Mouse (Mus musculus): Measurements from ENCODE around the gene 1700001K19Rik. TPM values are rescaled to one million over a fixed set of nuclear protein-coding genes. Genes with fewer than 3 reads are reported as not detected.
"Not testable (repeated sequence)": the region's sequence is repeated elsewhere in the genome, so short reads cannot be mapped to it uniquely, and the experiment has no call there.

Gene 1700001K19Rik
- total RNA-seq, 2 experiments from 2014 or later = not detected

DNA sequence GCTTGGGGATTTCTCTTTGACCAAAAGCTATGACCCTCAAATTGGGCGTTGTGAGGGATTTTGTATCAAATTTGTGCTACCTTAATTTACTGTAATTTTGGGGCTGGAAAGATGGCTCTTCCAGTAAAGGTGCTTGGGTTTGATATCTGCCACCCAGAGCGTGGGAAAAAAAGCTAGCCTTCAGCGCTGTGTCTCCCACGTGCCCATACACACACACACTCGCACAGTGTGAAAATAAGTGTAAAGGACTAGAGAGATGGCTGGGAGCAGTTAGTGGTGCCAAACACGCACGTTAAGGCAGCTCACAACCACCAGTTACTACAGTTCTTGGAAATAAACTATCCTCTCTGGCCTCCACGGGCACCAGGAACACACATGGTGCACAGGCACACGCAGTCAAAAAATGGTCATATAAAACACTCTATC lies 14.6 kb upstream of the 1700001K19Rik start:
- intact Hi-C loops (cut with DNase I) = no loop called here
- no peak for DNase-seq

DNA sequence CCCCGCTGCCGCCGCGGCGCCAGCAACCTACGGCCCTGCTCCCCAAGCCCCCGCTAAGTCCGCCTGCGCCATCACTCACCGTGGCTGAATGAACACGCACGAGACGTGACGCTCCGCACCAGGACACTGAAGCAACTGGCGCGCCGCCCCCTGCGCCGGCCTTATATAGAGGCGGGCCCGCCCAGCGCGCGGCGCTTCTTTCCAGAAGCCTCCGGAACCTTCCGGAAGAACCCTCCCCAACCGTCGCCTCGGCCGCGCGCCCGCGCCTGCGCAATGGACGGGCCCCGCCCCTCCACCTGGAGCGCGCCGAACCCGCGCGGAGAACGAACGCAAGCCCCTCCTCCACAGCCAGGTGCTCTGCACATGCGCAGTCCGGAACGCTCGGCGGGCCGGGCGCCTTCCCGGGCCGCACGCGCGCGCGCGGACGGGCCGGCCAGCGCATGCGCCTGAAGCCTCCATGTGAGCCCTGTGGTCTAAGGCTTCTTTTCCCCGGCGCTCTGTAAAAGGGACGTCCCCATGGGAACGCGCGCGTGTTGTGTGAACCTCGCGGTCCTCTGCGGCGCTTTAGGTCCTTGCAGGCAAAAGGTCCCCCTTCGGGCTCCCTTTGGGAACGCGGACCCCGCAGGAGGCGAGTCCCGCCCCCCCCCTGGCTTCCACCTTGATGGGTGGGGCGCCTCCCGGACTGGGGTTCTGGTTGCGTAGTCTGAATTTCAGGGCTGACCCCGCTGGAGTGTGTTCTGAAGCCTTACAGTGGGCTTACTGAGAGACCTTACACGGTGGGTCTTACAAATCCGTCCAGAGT lies 14.0 kb upstream of the 1700001K19Rik start:
- peak; percentile 96 to 99 for DNase-seq
- intact Hi-C loops (cut with DNase I) = no loop called here

DNA sequence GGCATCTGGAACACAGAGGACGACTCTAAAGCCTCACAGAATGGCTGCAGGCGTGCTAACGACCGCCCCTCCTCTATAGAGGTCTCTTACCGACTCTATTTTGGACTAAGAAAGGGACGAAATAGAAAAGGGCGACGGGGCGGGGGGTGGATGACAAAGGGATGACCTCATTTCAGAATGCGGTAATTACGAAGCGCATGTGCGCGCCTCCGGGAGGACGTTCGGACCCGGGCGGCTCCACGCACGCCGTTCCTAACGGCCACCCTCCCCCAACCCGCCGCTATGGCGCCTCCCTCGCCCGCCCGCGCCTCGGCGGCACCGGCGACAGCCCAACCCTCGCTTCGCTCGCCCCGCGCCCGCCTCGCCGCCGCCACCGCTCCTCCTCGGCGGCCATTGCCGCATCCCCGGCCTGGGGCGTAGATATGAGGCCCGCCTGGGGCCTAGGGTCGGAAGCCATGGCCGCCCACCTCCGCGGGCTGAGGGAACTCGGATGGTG lies 13.3 kb upstream of the 1700001K19Rik start:
- DNase-seq = peak in 1 of 2 experiments; percentile 13
- intact Hi-C loops (cut with DNase I) = no loop called here

DNA sequence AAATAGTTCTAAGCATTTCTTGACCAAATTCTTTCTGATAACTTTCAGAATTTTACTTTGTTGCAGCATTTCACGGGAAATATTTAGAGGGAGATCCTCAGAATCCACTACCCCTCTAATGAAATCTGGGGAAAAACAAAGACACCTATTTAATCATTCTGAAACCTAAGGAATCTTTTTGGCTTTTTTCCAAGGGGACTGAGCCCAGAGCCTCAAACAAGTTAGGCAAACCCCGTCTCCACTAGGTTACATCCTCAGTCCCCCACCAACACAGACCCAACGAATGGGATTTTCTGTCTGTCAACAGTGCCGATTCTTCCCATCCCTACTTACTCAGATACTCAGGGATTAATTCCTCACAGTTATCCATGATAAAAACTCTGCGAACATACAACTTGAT lies 11.0 kb upstream of the 1700001K19Rik start:
- intact Hi-C loops (cut with DNase I) = not testable (repeated sequence)

DNA sequence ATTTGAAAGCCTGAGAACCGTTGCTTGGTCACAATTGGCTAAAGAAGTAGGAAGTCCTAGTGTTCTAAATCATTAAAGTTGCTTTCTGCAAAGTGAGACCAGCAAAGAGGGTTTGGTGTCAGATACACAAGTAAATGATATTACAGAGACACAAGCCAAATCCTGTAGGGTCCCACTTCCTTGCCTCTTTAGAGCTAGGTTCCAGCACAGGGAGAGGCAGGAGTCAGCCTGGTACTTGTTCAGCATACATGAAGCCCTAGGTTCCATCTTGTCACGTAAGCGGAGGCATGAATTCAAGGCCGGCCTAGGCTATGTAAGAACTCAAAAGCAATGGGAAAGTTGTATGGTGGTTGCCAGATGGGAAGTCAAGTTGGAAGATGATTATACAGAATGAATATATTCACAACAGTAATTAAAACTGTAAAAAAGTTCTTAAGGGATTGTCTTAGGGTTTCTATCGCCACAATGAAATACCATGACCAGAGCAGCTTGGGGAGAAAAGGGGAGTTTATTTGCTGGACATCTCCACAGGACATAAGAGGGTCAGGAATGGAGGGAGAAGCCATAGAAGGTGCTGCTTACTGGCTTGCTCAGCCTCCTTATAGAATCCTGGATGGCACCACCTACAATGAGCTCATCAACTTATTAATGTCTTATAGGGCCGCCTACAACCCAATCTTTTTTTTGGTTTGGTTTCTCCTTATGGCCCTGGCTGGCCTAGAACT lies 7.7 kb upstream of the 1700001K19Rik start:
- intact Hi-C loops (cut with DNase I) = no loop called here
- DNase-seq = no peak

More for the DNA sequence above, 11.0 kb upstream of the 1700001K19Rik start:
- DNase-seq = not testable (repeated sequence)

DNA sequence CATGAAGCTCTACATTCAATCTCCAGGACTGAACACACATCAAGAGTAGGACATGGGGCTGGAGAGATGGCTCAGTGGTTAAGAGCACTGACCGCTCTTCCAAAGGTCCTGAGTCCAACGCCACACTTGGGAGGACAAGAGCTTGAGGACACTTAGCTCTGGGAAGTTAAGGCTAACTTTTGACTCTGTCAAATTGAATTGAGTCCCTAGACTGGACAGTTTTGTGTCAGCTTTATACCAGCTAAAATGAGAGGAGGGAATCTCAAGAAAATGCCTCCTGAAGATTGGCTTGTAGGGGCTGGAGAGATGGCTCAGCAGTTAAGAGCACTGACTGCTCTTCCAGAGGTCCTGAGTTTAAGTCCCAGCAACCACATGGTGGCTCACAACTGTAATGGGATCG lies 6.5 kb upstream of the 1700001K19Rik start:
- intact Hi-C loops (cut with DNase I); DNase-seq: not testable (repeated sequence)

DNA sequence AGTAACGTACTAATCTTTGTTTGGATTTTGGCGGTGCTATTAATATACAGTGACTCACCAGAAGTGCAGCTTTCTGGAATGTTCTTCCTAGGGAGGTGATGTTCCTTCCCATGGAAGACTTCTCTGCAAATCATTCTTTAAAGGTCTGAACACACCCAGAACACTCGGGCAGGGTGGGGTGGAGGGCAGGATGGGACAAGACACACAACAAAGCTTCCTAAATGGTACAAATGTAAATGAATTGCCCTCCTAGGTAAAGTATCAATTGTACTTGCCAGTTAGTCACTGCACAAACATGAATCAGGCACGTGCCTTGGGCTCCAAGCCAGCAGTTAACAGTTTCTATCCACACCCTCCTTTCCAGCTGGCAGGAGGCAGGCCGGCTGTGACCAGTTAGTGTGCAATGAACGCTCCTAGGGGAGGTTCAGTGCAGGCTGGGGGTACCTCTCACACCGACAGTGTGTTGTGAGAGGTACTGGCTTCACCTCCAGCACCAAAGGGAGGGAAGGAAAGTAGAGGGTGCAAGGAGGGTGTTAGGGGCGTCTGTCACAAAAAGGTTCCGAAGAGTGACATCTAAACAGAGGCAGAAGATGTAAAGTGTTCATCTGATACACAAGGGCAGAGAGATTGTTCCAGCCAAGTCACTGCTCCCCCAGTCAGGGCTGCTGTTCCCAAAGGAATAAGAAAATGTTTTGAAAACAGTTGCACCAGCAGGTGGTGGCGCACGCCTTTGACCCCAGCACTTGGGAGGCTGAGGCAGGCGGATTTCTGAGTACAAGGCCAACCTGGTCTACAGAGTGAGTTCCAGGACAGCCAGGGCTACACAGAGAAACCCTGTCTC lies 5.7 kb upstream of the 1700001K19Rik start:
- peak in 1 of 2 experiments; percentile 37 for DNase-seq
- intact Hi-C loops (cut with DNase I) = no loop called here

DNA sequence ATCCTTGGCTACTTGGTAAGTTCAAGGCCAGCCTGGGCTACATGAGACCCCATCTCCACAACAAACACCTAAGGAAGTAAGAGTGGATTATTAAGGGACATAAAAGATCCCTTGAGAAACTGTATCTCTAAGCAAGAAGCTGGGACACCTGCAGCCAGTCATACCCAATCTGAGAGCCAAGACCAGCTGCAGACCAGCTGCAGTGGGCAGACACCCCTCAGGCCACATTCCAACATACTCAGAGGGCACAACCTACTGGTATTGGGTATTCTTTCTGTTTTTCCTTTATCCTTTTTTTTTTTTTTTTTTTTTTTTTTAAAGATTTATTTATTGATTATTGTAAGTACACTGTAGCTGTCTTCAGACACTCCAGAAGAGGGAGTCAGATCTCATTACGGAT lies 1.2 kb upstream of the 1700001K19Rik start:
- intact Hi-C loops (cut with DNase I) = no loop called here
- DNase-seq = no peak

DNA sequence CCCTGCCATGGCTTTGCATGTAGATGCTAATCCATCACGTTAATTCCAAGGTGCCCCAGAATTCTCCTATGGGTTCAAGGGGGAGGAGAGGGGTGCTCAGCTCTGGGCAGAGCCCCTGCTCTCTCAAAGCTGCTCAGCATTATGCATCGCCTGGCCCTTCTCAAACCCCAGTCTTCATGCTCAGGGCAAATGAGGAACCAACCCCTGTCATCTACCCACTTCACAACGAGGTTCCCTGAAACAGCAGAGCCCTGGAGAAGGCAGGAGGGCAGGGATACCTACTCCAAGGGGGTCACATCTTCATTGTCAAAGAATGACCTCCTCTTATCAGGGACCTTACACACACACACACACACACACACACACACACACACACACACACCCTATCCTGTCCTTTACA lies 541 bp downstream of the 1700001K19Rik start:
- intact Hi-C loops (cut with DNase I) = no loop called here
- DNase-seq = no peak

DNA sequence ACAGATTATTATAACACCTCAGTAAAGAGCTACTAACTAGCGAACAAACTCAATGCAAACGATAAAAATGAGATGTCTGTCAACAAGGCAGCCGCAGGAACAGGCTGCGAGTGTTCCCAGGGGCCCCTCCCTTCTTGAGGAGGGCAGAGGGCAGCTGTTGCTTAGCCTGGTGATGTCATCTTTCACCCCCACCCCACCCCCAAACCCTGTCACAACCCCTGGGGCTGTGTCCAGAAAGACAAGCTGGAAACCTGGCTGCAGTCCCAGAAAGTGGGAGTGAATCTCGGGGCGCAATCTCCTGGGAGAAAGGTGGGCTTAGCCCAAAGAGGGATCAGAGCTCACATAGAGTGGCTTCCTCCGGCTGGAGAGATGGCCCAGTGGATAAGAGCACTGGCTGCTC lies 1.2 kb downstream of the 1700001K19Rik start:
- intact Hi-C loops (cut with DNase I) = no loop called here
- no peak for DNase-seq

DNA sequence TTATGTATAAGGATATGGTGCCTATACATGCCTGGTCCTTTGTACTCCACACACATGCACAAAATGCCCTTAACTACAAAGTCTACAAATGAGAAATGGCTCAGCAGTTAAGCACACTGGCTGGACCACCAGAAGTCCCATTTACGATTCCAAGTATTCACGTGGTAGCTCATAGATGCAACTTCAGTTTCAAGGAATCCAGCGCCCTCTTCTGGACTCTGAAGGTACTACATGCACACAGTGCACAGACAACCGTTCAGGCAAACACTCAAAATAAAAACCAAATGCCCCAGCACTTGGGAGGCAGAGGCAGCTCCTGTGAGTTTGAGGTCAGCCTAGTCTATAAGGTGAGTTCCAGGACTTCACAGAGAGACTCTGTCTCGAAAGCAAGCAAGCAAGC lies 8.2 kb downstream of the 1700001K19Rik start:
- intact Hi-C loops (cut with DNase I) = no loop called here

DNA sequence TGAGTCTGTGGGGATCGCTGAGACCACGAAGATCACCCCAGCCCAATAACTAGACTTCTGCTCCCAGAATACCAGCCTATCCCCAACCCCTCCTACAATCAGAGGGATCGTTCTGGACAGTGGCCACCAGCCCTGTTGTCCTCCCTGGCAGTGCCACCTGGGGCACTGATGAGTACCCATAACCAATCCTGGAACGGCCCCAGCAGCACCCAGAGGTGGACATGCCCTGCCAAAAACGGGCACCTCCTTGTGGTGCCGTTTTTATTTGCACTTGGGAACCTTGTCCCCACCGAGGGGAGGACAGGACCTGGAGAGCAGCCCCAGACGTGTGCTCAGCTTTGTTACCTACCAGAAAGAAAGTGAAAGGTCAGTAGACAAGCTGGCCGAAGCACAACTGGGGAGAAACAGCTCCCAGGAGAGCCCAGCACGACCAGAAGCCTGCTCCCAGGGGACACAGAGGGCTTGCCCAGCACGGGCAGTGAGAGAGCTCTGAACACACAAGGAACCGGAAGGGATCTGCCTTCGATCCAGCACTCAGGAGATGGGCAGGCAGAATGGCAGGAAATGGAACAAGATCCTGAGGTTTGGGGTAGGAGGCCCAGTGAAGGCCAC lies 14.8 kb downstream of the 1700001K19Rik start:
- intact Hi-C loops (cut with DNase I) = loop anchor here (5.0 kb wide), 1 partner anchor 35 kb away; no protein-coding TSS in a partner anchor
- DNase-seq = no peak

More for the DNA sequence above, 8.2 kb downstream of the 1700001K19Rik start:
- DNase-seq = no peak

DNA sequence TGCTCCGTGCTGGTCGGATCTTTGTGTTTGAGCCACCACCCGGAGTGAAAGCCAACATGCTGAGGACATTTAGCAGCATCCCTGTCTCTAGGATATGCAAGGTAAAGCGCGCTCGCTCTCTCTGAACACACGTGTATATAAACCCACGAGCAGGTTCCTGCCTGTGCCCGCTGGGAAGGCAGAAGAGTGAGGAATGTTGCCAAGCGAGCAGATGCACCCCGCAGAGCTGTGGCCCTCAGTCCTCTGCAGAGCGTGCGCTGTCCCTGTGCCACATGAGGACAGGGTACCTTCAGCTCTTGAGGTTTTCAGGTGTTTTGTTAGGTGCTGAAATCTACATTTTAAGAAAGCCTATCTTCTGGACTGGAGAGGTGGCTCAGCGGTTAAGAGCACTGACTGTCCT lies 20.7 kb downstream of the 1700001K19Rik start:
- intact Hi-C loops (cut with DNase I) = no loop called here
- DNase-seq = no peak

DNA sequence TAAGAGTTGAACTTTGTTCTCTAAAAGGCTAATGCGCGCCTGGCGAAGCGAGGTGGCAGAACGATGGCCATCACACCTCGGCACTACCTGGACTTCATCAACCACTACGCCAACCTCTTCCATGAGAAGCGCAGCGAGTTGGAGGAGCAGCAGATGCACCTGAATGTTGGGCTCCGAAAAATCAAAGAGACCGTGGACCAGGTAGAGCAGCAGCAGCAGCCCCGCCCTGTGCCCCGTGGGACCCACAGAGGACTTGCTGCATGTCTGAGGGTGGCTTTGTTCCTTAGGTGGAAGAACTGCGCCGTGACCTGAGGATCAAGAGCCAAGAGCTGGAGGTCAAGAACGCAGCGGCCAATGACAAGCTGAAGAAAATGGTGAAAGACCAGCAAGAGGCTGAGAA lies 31.0 kb downstream of the 1700001K19Rik start:
- DNase-seq = no peak
- intact Hi-C loops (cut with DNase I) = no loop called here

DNA sequence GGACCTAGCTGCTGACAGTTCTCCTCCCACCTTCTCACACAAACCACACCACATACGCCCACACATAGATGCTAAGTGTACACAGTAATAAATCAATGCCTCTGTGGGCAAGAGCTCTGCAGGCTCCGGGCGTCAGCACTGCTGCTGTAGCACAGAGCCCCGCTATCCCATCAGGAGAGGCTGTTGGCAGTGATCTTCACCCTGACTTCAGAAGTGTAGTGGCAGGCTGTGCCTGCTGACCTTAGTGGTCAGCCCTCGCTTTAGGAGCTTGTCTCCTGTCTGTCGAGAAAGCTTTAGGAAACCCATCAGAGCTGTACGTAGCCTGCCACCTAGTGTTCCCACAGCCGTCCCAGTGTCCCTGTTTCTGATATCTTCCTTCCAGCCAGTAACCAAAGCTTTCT lies 32.2 kb downstream of the 1700001K19Rik start:
- intact Hi-C loops (cut with DNase I) = no loop called here
- DNase-seq = no peak

DNA sequence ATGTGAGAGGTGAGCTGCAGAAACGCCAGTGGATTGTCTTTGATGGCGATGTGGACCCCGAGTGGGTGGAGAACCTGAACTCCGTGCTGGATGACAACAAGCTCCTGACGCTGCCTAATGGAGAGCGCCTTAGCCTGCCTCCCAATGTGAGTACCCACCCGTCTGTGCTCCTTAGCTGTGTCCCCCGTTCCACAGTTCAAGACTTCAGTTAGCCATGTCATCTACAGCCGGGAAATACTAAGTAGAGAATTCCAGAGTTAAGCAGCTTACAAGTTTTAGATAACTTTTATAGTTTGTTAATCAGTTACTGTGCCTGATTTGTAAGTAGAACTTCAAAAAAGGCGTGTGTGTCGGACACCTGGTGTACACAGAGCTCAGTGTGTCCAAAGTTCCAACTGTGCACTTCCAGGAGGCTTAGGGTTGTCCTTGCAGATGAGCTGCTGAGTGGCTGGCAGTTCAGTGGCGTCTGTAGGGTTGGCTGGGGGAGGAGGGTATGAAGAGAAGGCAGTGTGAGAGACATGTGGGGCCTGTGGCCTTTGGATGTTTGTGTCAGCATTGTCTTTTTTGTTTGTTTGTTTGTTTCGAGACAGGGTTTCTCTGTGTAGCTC lies 44.8 kb downstream of the 1700001K19Rik start:
- no peak for DNase-seq
- intact Hi-C loops (cut with DNase I) = no loop called here

DNA sequence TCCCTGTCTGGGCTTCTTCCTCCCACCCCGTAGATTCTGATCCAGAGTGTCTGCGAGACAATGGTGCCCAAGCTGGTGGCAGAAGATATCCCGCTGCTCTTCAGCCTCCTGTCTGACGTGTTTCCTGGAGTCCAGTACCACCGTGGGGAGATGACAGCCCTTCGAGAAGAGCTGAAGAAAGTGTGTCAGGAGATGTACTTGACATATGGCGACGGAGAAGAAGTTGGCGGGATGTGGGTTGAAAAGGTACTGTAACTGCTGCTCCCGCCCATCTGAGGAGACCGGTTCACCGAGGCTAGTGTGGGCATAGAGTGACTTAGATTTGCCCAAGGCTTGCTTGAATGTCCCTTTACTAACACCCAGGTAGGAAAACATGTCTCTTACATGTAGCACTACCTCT lies 46.1 kb downstream of the 1700001K19Rik start:
- intact Hi-C loops (cut with DNase I) = no loop called here
- no peak for DNase-seq

DNA sequence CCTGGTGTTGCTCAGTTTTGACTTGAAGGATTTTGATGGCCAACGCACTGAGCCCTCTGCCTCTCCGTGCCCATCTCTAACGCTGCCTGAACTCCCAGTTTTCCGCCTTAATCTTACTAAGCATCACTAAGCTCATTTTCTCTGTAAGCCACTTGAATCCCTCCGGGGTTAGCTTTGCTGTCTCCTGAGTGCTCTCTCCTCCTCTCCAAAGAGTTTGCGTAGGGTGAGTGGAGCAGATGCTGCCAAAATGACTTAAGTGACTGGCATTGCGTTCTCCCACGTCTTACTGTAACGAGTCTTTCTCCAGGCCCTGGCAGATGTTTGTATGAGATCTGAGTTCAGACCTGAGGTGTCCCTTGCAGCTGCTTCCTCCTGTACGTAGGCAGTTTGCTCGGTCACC lies 52.4 kb downstream of the 1700001K19Rik start:
- DNase-seq = no peak
- intact Hi-C loops (cut with DNase I) = loop anchor here (5.0 kb wide), 1 partner anchor 37 kb away; no protein-coding TSS in a partner anchor
